Mouse (Mus musculus) liver, embryonic 14.5 days (tissue): ENCODE data around the gene Syce2.

ENCODE experiments used
- CTCF ChIP-seq: IDR thresholded peaks from 2 replicates; pipeline ENCODE4 v1.5.1; 2016; ENCODE audit warnings: antibody characterized with exemption, low read depth, control low read depth
- EP300 ChIP-seq: IDR thresholded peaks from 2 replicates; pipeline ENCODE4 v1.6.1; 2016; ENCODE audit warnings: antibody characterized with exemption, low read depth

DNA sequence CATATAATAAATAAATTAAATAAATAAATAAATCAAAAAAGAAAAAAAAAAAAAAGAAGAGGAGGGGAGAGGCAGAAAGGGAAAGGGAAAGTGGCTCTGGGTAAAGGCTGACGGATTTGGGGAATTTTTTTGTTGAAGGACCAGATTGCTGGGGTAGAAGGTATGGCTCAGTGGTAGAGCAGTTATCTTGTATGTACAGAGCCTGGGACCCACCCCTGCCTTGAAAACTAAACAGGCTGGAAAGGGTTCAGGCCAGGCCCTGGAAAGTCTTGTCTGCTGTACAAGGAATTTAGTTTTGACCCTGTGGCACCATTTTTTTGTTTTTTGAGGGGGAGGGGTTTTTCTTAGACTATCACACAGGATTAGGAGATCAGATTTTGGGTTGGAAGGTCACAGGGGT lies 7.0 kb downstream of the Syce2 start:
- no peak for TF ChIP-seq CTCF
- no peak for TF ChIP-seq EP300
